Mouse (Mus musculus): ENCODE data around the gene Cactin.
A peak's percentile ranks its signal among the peaks of the same experiment; 100 is the strongest.

GRCm38 (mm10) chr10:81320550-81321347 lies at the start of gene Cactin:
- TF ChIP-seq CTCF (IDR thresholded peaks at IDR 0.05; ENCODE audit: control insufficient read depth, insufficient read depth, insufficient read length) (no peak), MYOD1 (IDR thresholded peaks at IDR 0.05; ENCODE audit: control insufficient read depth, insufficient read length, low read depth) (no peak), MAX (IDR thresholded peaks at IDR 0.05) (peak; percentile 100)
